Mouse (Mus musculus): ENCODE data around the gene Rbm15. TPM values are rescaled to one million over a fixed set of nuclear protein-coding genes. Genes with fewer than 3 reads are reported as not detected.

Rbm15 gene
- total RNA-seq, 1 experiment = 48.5 TPM

DNA sequence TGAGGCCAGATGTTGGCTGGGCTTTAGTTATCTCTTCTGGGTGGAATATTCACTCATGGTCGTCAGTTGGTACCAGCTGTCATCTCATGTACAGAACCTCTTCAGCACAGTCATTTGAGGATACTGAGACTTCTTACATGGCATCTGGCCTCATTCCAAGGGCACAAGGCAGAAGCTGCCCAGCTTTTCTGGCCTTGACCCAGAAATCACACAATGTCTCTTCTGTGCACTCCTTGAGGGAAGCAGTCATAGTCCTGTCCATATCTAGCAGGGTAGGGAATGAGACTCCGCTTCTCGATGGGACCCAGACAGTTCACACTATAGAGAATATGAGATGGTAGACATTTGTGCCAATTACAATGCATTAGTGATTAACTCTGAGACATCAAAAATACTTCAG lies 15.5 kb upstream of the Rbm15 start:
- in situ Hi-C loops (cut with MboI; ENCODE audit: low sequenced_read_pairs in 2 of 2, unreplicated experiment in 2 of 2) = no loop called here
- no peak for TF ChIP-seq HCFC1 (IDR thresholded peaks at IDR 0.05; ENCODE audit: borderline replicate concordance, insufficient read depth, low read length)
- no peaks in the 10 kb centered on the region for H3K9me3 ChIP-seq (ENCODE audit: control insufficient read depth, insufficient read depth, low read depth, low read length)
- 0 out of 4 replicates have a peak, but pooled peaks cover 0 to 3% of the 10 kb centered on the region in 2 experiments for H3K4me1 ChIP-seq (ENCODE audit: control insufficient read depth in 2 of 2, insufficient read depth in 2 of 2, low read length in 2 of 2, poor library complexity in 1 of 2)
- no peak for DNase-seq (ENCODE audit: low read depth, low spot score)
- H3K9ac ChIP-seq (ENCODE audit: insufficient read depth, low read depth, low read length, poor library complexity, severe bottlenecking) = no peak overlapping the region
- H3K4me3 ChIP-seq (ENCODE audit: insufficient read depth in 1 of 2, low read depth in 1 of 2, low read length in 2 of 2, poor library complexity in 1 of 2, severe bottlenecking in 1 of 2) = no peak overlapping the region
- no peak overlapping the region for H3K27ac ChIP-seq (ENCODE audit: insufficient read depth, low read depth, low read length, poor library complexity, severe bottlenecking)
- no peaks in the 10 kb centered on the region for H3K36me3 ChIP-seq (ENCODE audit: control insufficient read depth, insufficient read depth, low read length, poor library complexity, severe bottlenecking)

DNA sequence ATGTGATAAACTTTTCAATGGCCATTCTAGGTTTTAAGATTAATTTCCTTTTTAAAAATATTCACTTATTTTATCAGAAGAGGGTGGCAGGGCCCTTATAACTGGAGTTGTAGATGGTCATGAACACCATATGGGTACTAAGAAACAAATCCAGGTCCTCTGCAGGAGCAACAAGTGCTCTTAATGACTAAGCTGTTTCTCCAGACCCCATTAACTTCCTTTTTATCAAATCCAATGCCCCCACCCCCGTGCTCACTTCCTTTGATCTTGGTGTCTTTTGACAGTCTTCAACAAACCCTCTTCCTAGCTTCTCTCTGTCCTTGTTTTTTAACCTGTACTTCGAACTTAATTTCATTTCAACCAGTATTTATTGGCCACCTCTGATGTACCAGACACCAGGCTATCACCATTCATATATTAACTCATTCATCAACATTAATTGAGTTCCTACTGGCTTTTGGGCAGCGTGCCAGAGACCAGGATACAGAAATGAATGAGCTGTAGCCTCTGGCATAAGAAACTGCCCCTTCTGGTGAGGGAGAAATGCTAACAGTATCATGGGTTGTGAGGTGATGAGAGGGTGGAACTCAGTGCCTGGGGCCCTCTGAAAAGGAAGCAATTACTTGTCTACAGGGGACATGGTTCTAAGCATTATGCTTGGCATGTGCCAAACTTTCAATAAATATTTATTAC lies 11.7 kb upstream of the Rbm15 start:
- H3K36me3 ChIP-seq (ENCODE audit: control insufficient read depth, insufficient read depth, low read length, poor library complexity, severe bottlenecking) = no peaks in the 10 kb centered on the region
- H3K4me3 ChIP-seq (ENCODE audit: insufficient read depth in 1 of 2, low read depth in 1 of 2, low read length in 2 of 2, poor library complexity in 1 of 2, severe bottlenecking in 1 of 2) = no peak overlapping the region
- peaks cover 0 to 9% of the 10 kb centered on the region in 2 experiments; a peak in 1 of 4 replicates for H3K4me1 ChIP-seq (ENCODE audit: control insufficient read depth in 2 of 2, insufficient read depth in 2 of 2, low read length in 2 of 2, poor library complexity in 1 of 2)
- H3K9ac ChIP-seq (ENCODE audit: insufficient read depth, low read depth, low read length, poor library complexity, severe bottlenecking) = no peak overlapping the region
- TF ChIP-seq CHD2 (IDR thresholded peaks at IDR 0.05; ENCODE audit: low read depth, low read length) (no peak), ZC3H11A (IDR thresholded peaks at IDR 0.05; ENCODE audit: borderline replicate concordance, low read depth, low read length) (no peak), HCFC1 (IDR thresholded peaks at IDR 0.05; ENCODE audit: borderline replicate concordance, insufficient read depth, low read length) (no peak), ZNF384 (IDR thresholded peaks at IDR 0.05; ENCODE audit: low read depth, low read length) (no peak), MAFK (IDR thresholded peaks at IDR 0.05; ENCODE audit: insufficient read depth, low read depth, low read length) (no peak)
- in situ Hi-C loops (cut with MboI; ENCODE audit: low sequenced_read_pairs in 2 of 2, unreplicated experiment in 2 of 2) = no loop called here
- no peaks in the 10 kb centered on the region for H3K9me3 ChIP-seq (ENCODE audit: control insufficient read depth, insufficient read depth, low read depth, low read length)
- no peak for DNase-seq (ENCODE audit: low read depth, low spot score)
- no peak overlapping the region for H3K27ac ChIP-seq (ENCODE audit: insufficient read depth, low read depth, low read length, poor library complexity, severe bottlenecking)

- H3K9me3 ChIP-seq (ENCODE audit: control insufficient read depth, insufficient read depth, low read depth, low read length) = no peaks in the 10 kb centered on the region
- peaks cover 0 to 9% of the 10 kb centered on the region in 2 experiments; a peak in 1 of 4 replicates for H3K4me1 ChIP-seq (ENCODE audit: control insufficient read depth in 2 of 2, insufficient read depth in 2 of 2, low read length in 2 of 2, poor library complexity in 1 of 2)
- no peak for DNase-seq (ENCODE audit: low read depth, low spot score)
- H3K4me3 ChIP-seq (ENCODE audit: insufficient read depth in 1 of 2, low read depth in 1 of 2, low read length in 2 of 2, poor library complexity in 1 of 2, severe bottlenecking in 1 of 2) = no peak overlapping the region
- TF ChIP-seq ZNF384 (IDR thresholded peaks at IDR 0.05; ENCODE audit: low read depth, low read length) (peak; percentile 96), CHD2 (IDR thresholded peaks at IDR 0.05; ENCODE audit: low read depth, low read length) (no peak)
- H3K36me3 ChIP-seq (ENCODE audit: control insufficient read depth, insufficient read depth, low read length, poor library complexity, severe bottlenecking) = no peaks in the 10 kb centered on the region
- H3K27ac ChIP-seq (ENCODE audit: insufficient read depth, low read depth, low read length, poor library complexity, severe bottlenecking) = no peak overlapping the region
- in situ Hi-C loops (cut with MboI; ENCODE audit: low sequenced_read_pairs in 2 of 2, unreplicated experiment in 2 of 2) = no loop called here
- H3K9ac ChIP-seq (ENCODE audit: insufficient read depth, low read depth, low read length, poor library complexity, severe bottlenecking) = no peak overlapping the region
Measured at GRCm38 (mm10) chr3:107343971-107344370, 10.5 kb upstream of the Rbm15 start.

GRCm38 (mm10) chr3:107334202-107334934 lies 895 bp upstream of the Rbm15 start:
- no peak for DNase-seq (ENCODE audit: low read depth, low spot score)
- TF ChIP-seq CHD2 (IDR thresholded peaks at IDR 0.05; ENCODE audit: low read depth, low read length) = no peak
- no peak for TF ChIP-seq ZC3H11A (IDR thresholded peaks at IDR 0.05; ENCODE audit: borderline replicate concordance, low read depth, low read length)
- no peak for TF ChIP-seq HCFC1 (IDR thresholded peaks at IDR 0.05; ENCODE audit: borderline replicate concordance, insufficient read depth, low read length)
- TF ChIP-seq ZNF384 (IDR thresholded peaks at IDR 0.05; ENCODE audit: low read depth, low read length) = no peak
- no peak for TF ChIP-seq MAFK (IDR thresholded peaks at IDR 0.05; ENCODE audit: insufficient read depth, low read depth, low read length)
- H3K9ac ChIP-seq (ENCODE audit: insufficient read depth, low read depth, low read length, poor library complexity, severe bottlenecking) = peak overlapping the region; percentile 99
- no peaks in the 10 kb centered on the region for H3K9me3 ChIP-seq (ENCODE audit: control insufficient read depth, insufficient read depth, low read depth, low read length)
- H3K36me3 ChIP-seq (ENCODE audit: control insufficient read depth, insufficient read depth, low read length, poor library complexity, severe bottlenecking) = peaks cover 24% of the 10 kb centered on the region
- peak overlapping the region; percentile 89 to 99 for H3K4me3 ChIP-seq (ENCODE audit: insufficient read depth in 1 of 2, low read depth in 1 of 2, low read length in 2 of 2, poor library complexity in 1 of 2, severe bottlenecking in 1 of 2)
- H3K4me1 ChIP-seq (ENCODE audit: control insufficient read depth in 2 of 2, insufficient read depth in 2 of 2, low read length in 2 of 2, poor library complexity in 1 of 2) = peaks cover 2 to 12% of the 10 kb centered on the region in 2 experiments
- peak overlapping the region; percentile 96 for H3K27ac ChIP-seq (ENCODE audit: insufficient read depth, low read depth, low read length, poor library complexity, severe bottlenecking)
- in situ Hi-C loops (cut with MboI; ENCODE audit: low sequenced_read_pairs in 2 of 2, unreplicated experiment in 2 of 2) = no loop called here
